Mouse (Mus musculus) cerebellum, postnatal 25 days (tissue): ENCODE measurements at regions not wholly inside any gene's neighbourhood (a gene's known extent, or its start where the extent isn't known, plus 50 kb on each side); places are given as distances from the start of the nearest gene placed in this dataset.

Experiments
- DNase-seq, 2 experiments: peaks; one replicate each; pipeline ENCODE4 v3.0.0; 2021; ENCODE audit warnings: mixed read lengths in 2 of 2

DNA sequence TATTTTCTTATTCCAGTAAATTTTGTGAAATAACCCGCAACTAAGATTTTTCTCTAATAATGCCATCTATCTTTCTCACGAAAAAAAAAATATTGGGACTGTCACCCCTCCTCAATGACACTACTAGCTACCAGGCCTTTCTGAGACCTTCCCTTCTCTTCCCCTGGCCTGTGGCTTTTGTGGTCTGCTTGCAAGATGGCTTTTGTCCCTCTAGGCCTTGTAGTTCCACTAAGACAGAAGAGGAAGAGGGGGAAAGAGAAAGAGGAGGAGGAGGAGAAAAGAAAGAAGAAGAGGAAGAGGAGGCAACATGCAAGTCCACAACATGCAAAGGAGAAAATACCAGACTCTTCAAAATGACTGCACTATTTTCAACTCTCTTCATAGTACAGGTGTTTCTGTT lies 590.9 kb upstream of the Sall1 start:
- no peak for DNase-seq

DNA sequence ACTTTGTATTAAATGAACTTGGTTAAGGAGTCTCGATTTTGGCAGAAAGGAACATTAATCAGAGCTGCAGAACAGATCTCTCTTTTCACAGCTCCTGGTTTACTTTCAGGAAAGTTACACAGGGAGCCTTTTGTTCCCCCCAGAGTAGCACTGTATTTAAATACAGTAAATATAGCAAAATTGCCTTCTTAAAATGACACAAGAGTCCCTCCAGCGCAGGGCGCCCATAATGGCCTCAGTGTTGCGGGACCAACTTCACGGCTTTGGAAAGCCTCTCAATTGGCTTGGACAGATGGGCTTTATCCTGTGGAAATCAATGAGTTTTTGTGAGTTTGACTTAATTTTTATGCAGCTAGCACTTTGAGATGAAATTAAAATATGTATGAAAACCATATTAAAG lies 588.3 kb upstream of the Sall1 start:
- no peak for DNase-seq

DNA sequence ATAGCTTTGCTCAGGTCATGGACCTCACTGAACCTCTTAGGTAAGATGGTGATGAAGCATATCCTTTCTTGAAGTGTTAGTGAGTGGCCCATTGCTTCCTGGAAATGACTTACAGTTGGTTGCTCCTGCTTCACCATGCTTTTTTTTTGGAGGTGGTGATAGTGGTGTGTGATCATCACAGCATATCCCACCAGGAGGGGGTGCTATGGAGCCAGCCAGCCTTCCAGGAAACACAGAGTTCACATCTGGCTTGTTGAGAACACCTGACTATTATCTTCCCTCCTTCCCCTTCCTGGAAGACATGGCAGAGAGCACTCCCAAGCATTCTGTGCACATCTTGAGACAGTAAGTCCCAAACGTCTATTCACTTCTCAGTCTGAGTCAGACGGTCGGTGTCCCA lies 586.6 kb upstream of the Sall1 start:
- DNase-seq, result peak in 1 of 2 experiments; percentile 6

DNA sequence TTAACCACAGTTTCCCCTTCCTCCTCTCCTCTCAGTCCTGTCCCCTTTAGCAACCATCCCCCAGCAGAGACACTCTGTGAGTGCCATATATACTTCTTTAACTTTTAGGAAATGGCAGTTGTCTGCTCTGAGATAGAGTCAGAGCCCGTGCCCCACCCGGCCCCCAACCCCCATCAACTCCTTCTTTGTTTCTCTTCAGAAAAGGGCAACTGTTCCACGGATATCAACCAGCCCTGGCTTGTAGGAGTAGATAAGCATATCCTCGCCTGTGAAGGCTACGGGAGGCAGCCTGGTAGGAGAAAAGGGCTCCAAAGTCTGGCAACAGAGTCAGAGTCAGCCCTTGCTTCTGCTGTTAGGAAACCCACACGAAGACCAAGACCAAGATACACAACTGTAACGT lies 574.1 kb upstream of the Sall1 start:
- DNase-seq, result no peak

DNA sequence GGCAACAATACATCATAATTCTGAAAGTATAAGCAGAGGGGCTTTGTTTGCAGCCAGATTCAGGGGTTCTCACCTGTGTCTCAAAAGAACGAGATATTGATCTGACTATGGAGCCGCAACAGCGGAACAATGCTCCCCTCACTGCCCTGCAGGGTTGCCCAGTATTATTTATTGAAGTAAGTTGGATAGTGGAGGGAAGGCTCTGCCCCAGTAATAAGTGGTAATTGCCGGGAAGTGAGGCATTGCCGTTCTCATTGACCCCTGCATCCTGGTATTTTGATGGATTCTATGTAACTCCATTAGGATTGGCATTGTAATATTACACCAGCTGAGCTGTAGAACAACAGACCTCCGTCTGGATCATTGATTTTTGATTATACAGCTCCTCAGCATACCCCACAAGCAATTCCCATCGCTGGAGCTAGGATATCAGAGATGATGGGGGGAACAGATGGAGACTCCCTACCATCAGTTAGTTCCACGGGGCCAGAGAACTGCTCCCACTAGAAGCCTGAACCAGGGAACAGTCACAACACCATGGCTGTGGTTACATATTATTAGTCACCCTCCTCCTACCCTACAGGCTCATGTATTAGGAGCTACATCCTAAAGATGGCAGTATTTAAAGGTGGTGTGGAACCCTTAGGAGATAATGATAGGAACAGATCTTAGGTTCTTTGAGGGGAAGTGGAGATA lies 572.0 kb upstream of the Sall1 start:
- DNase-seq, result no peak

DNA sequence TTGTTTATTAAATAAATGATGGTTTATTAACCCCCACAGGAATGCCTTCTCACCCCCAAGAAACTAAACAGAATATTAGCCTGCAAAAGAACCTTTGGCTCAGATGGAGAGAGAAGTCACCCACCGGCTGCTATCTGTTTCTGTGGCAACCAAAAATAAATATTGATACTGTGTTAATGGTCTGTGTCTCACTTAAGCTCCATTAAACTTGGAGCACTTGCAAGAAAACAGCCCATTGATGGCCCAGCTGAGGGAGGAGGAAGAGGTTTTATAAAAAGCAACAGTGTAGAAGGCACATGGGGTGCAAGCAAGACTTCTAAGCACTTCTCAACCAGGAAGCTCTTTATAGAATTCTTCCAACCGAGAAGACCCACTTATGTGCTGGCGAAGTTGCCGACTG lies 565.1 kb upstream of the Sall1 start:
- DNase-seq, result no peak

DNA sequence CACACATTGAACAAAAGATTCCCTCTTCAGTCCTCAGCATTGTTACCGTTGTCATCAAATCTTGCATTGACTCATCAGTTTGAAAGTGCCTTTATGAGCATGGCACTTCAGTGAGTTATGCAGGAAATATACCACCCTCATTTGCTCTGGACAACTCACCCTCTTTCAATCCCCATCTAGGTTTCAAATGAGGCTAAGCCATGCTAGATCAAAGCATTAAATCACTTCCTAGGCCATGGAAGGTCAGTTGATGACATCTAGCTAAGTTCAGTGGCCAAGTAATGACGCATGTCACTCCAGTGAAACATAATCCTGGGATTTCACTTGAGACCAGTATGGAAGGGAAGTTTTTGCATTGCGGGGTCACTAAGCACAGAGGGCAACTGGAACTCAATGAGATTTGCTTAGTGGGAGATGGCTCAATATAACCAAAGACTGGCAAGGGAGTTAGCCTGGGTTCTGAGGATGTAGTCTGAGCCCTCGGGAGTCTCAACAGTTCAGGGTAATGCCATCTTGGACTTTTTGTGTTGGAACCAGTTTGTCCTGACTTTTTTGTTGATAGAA lies 562.0 kb upstream of the Sall1 start:
- no peak for DNase-seq

DNA sequence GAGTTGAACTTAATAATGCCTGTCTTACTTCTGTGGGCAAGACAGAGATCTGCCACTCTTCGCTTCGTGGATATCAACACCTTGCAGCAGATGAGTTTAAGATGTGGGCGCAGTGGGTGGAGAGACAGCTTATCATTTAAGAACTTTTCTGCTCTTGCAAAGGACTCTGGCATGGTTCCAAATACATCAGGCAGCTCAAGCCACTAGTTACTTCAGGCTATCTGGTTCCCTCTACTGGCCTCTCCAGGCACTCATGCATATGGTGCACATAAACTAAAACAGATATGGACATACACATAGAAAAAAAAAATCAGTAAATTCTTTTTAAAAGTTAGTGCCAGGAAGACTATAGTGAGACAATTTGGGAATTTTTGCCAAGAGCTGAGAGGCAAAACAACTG lies 560.5 kb upstream of the Sall1 start:
- no peak for DNase-seq

DNA sequence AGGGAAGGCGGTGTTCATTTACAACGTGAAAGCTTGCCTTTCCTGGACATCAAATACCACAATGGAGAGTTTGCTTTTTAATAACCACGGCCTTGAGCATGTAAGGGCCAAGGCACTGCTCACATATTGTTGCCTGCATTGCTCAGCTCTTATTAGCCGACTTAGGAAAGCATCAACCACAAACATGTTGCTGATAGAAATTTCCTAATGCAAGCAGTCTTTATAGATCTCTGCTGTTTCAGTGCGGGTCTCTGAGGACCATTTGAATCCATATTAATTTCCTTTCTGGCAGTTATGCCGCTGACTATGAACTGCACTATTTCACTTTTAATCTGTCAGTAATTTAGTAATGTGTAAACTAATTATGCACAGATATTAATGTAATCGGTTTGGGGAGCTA lies 552.4 kb upstream of the Sall1 start:
- no peak for DNase-seq

DNA sequence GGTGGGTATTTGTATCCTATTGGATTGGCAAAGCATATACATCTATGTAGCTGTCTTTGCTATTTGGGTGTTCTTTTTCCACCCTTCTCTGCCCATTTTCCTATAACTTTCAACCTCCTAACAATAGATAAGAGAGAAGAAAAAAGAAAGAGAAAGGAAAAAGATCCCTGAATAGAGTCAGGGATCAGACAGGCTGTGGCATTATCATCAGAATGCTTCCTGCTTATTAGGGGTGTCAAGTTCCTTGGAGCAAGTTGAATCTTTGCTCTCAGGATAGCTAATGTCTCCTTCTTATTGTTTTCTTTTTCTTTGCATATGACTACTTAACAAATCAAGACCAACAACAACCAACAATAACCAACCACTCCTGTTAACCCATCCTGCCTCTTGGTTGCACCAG lies 539.1 kb upstream of the Sall1 start:
- no peak for DNase-seq

DNA sequence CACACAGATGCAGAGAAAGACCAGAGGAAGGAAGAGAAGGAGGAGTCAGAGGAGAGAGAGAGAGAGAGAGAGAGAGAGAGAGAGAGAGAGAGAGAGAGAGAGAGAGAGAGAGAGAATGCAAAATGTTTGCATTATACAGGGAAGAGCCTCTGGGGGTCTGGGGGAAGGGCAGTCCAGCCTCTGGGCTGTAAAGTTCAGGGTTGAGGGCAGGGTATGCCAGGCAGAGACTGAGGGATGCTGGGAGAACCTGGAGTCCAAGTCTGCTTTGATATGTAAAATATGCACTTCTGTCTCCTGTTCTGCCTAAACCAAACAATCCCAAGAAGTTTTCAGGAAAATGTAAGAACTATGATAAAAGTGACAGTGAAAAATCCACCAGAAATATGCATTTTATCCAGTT lies 538.6 kb upstream of the Sall1 start:
- DNase-seq, result no peak

DNA sequence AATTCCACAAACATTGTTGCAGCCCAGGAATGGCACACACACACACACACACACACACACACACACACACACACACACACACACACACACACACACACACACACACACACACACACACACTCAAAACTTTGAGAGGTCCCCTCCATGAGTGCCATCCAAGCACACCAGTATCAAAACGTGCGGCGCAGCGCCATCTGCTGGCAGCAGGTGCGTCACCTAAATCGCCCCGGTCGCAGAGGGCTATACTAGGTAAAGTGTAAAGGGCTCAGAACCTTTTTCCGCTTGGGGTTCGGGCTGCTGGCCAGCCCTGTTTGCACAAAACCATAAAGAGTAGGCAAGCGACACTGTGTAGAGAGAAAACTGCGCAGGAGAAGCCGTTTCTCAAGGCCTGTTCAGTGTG lies 527.9 kb upstream of the Sall1 start:
- DNase-seq, result peak; percentile 72 to 84

DNA sequence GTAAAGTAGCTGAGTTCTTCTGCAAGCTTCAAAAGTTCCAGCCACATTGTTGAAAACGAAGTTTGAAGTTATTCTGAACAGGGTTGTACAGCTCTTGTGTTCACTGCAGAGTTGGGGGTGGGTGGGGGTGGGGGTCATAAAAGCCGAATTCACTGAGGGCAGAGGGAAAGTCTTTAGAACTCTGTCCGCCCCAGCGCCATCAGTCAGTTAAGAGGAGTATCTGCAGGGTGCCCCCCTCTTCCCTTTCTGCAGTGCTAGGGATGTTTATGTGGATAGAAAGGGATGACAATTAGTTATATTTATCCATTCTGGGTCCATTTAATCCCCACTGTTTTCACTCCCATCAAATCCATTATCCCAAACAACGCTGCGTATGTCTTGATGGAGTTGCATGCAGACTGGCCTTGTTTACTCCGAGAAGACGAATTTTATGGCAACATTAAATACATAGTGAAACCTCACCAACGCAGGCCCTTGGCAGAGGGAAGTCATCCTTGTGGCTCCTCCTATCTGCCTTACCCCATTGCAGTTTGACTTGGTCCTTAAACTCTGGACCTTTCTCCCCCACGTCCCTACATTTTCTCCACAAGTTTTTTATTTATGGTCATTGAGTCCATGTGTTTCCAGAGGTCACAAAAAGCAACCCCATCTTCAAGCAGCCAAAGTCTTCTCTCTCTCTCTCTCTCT lies 526.8 kb upstream of the Sall1 start:
- DNase-seq, result no peak

DNA sequence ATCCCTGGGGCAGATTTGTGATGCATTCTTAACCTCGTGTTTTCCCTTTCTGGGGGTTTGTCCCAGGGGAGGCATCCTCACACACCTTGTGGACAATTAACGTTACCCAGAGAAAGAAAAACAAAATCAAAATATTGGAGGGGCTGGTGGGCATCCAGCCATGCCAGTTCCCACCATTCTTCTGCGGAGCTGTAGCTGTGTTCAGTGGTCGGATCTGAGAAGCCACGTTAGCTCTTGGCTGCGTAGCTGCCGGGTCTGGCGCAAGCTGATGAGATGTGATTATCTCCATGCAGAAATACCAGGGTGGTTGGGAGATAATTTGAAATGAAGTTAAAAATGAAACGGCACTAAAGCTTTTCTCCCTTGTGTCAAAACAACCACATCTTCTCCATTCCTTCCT lies 525.4 kb upstream of the Sall1 start:
- no peak for DNase-seq

DNA sequence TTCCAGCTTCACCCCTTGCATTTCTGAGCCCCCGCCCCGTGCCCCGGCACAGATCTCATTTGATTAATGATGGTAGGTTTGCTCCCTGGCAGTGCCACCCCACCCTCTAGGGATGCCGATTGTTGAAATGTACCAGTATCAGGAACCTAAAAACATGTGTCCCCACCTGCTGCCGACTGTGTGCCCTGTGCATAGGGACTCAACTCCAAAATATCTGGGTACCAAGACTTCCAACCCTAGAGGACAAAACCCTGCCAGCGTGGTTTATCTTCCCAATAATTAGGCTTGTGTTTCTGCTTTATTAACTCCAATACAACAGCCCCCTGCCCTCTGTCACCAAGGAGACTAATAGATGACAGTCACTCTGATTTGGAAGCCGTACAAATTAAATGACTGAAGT lies 524.7 kb upstream of the Sall1 start:
- DNase-seq, result no peak

DNA sequence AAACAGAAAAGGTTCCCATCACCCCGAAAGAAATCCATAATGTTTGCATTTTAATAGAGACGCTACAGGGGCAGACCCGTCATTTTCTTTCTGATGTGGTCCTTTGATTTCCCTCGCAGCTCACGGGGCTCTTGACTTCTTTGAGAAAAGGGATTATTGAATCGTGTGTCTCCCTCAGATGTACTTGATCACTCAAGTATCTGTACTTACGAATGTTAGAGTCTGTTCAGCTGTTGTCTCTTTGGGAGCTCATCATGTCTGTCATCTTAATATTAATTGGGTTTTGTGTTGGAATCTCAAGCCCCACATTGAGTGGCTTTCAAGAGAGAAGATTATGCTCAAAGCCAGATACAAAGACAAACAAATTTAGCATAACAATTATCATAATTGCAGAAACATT lies 523.0 kb upstream of the Sall1 start:
- no peak for DNase-seq

DNA sequence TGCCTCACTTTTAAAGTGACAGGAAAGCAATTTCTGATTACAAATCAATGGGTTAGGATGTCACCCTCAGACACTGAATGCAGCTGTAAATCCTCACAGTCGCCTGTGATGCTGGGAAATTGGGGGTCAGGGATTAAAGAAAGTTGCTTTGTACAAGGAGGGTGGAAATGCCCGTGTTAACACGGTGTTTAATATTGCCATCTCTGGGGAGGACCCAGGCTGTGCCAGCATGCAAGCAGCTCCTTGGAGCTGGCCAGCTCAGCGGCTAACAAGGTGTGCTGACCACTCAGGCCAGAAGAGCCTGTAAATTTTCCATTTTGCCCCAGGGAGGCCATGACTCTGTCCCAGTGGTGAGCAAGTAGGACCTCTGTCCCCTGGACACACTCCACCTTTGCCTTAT lies 522.5 kb upstream of the Sall1 start:
- no peak for DNase-seq

DNA sequence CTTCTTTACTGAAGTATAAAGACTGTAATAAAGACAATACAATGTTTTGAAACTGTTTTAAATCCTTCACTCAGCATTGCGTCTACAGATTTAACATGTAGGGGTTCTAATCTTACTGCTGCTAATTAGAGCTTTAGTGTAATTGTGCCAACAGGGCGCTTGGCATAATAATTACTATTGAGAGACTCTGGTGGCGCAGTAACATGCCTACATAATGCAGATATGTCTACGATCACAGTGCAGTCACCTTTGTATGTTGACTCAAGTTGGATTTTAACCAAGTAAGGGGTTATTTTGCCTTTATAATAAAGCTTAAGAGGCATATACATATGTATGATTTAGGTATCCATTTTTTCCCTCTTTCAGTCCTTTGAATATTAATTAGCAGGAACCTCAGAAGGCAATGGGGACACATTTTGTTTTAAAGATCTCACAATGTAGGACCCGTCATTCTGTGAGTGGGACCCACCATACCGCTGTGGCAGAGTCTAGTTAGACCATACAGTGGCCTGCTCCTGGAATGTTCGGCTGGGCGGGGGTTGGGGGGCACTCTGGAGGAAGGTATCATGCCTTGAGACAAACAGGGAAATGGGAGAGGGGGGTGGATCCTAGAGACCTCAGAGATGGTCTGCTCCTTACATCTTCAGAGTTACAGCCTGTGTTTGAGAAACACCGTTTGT lies 521.3 kb upstream of the Sall1 start:
- no peak for DNase-seq

DNA sequence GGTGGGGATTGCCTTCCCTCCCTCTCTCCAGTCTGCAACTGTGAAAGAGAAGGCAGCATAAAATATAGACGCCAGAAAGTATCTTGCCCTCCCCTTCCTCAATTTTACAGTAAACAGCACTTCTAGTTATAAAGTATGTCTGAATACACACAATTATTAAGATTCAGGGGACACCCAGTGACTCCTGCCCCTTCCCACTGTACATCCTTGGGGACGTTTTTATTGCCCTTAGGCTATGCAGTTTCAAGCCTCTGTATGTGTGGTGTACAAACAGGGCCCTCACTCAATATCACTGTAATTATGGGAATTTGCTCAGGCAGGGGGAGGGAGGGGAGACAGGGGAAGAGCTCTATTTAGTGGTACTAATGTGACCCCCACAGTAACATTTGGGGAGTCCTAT lies 519.6 kb upstream of the Sall1 start:
- DNase-seq, result no peak

DNA sequence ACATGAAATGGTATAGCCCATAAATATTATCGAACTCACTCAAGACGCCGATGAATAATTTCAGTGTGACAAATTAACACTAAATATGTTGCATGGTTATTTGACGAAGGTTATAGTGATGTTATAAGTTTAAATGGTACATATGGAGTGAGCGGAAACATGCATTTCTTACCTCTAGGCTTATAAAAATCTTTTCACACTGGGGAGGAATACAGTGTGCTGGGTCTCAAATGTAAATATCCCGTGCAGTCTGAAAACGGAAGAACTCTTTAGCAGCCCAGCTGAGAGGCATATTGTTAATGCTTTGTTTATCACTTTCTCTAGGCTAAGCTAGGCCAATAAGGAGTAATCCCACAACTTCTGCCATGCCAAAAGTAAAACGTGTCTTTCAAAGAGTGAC lies 518.6 kb upstream of the Sall1 start:
- DNase-seq, result no peak

DNA sequence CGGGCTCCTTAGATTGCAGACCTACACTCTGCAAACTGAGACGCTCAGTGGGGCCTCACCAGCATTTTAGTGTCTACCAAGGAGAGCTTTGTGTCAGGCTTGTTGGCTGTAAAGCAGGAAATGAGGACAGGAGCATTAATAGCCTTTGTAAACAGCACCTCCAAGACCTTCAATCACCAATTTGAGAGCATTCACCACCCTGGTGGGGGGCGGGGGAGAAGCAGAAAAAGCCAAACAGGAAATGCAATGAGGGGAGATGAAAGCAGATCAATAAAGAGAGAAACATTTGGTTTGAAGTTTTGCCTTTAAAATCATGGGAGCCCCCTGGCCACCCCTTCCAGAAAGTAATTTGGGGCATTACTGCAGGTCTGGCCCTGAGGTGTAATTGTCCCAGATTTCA lies 497.3 kb upstream of the Sall1 start:
- DNase-seq, result no peak

DNA sequence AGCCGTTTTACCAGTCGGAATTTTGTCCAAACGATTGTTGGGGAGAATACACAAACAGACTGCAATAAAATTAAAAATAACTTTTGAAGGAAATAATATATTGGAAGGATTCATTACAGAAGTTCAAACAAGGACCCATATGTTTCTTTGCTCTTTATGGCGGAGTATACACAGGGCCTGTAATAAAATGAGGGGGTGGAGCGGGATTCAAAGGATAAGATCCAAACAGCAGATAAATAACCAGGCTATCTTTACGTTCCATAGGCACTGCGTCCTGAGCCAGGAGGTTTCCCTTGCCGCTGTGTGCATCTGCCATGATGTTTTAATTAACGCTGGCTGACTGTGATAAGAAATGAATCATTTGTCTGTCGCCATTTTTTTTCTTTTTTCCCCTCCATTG lies 490.6 kb upstream of the Sall1 start:
- DNase-seq, result no peak

DNA sequence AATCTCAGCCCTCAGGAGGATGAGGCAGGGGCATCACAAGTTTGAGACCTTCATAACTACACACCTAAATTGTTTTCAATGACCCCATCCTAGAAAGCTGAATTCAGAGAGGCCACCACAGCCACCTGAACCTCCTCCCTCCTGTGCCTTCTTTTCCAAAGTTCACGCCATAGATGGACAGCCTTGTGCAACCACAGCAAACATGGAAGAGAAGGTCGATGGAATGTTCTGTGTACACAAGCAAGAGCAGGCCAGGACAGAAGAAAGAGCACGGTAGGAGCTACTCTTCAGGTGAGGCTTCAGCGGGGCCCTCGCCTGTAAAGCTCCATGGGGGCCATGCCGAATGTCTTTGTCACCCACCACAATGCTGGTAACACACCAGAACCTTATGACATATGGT lies 481.1 kb upstream of the Sall1 start:
- no peak for DNase-seq

DNA sequence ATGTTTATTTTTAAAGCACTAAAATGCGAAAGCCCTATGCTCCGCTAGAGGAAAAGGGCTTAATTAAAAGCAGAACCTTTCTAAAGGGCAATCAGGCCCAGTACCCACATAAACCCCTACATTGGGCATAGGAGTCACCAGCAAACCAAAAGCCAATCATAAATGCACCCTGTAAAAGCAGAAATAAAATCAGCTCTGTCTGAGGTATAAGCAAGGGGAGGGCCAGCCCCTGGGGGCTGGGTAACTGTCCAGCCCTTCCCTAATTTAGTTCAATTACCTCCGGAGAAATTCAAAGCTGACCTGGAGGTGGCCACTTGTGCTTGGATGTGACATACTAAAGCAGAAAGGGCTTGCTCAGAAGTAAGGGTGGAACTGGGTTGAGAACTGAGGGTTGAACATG lies 479.4 kb upstream of the Sall1 start:
- no peak for DNase-seq
